Mouse (Mus musculus): ENCODE measurements around the gene Traf7. TPM values are rescaled to one million over a fixed set of nuclear protein-coding genes. Genes with fewer than 3 reads are reported as not detected.
A peak's percentile ranks its signal among the peaks of the same experiment; 100 is the strongest.

The Traf7 gene
- polyA plus RNA-seq, 1 experiment from 2014 or later: 39.7 TPM

DNA sequence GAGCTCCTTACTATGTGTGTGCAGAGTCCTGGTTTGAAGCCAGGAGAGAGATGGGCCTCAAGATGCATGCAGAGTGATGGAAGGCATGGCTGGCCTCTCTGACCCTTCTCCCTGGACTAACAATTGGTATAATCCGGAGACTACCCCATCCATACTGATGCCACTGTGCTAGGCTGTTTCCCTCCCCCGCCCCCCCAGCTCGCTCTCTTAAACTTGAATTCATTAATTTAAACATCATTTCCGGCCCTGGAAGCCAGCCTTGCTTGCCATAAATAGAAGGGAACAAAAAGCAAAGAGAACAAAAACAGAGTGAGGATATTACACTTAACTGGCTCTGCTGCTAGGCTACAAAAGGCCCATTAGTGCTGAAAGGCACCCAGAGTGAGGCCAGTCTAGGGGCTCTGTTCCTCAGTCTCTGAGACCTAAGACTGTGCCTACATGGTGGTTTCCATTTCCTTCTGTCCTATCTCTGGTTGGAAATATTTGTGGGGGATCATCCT, 30.9 kb upstream of the Traf7 start:
- ATAC-seq: peak; percentile 39; the same call in 1 of the 2 replicates
- H3K9ac ChIP-seq (ENCODE audit: low read depth, low read length): no peak overlapping the region

DNA sequence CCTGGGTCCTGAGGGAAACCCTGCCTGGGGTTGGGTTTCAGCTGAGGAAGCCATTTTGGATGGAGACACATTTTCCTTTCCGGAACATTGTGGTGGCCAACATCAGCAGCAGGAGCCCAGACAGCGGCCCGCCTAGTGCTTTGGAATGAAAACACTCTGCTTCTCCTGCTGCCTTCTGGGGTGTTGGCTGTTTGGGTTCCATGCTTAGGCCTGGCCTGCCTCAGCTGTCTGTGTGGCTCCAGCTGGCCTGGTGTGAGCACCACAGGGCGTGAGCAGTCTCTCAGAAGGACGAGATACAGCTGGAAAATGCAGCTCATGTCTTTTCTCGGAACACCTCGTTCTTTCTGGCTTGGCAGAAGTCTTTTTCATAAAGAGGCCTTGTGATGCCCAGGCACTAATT, 29.4 kb upstream of the Traf7 start:
- no peak overlapping the region for H3K9ac ChIP-seq (ENCODE audit: low read depth, low read length)
- 70% methylated on average over 7 of the region's 7 CpGs for WGBS
- ATAC-seq: no peak
- no peak overlapping the region for H3K4me3 ChIP-seq (ENCODE audit: low read depth, low read length)
- no peak for TF ChIP-seq CTCF (IDR thresholded peaks at IDR 0.05; ENCODE audit: low read depth)
- H3K36me3 ChIP-seq (ENCODE audit: control insufficient read depth, insufficient read depth): no peaks in the 10 kb centered on the region
- H3K4me2 ChIP-seq (replicated peaks; ENCODE audit: low read depth): no peak overlapping the region
- no peaks in the 10 kb centered on the region for H3K4me1 ChIP-seq (replicated peaks; ENCODE audit: control insufficient read depth, insufficient read depth, low read length)
- no peaks in the 10 kb centered on the region for H3K27me3 ChIP-seq (replicated peaks; ENCODE audit: control insufficient read depth, insufficient read depth, low read length)
- H3K9me3 ChIP-seq (ENCODE audit: control insufficient read depth): no peaks in the 10 kb centered on the region
- no peak overlapping the region for H3K27ac ChIP-seq (ENCODE audit: low read depth, low read length)

More for the DNA sequence above, 30.9 kb upstream of the Traf7 start:
- WGBS: 61% methylated on average over 4 of the region's 4 CpGs
- no peaks in the 10 kb centered on the region for H3K36me3 ChIP-seq (ENCODE audit: control insufficient read depth, insufficient read depth)
- H3K4me3 ChIP-seq (ENCODE audit: low read depth, low read length): no peak overlapping the region
- no peak overlapping the region for H3K4me2 ChIP-seq (replicated peaks; ENCODE audit: low read depth)
- no peaks in the 10 kb centered on the region for H3K9me3 ChIP-seq (ENCODE audit: control insufficient read depth)
- H3K27ac ChIP-seq (ENCODE audit: low read depth, low read length): peak overlapping the region; percentile 76
- no peak for TF ChIP-seq CTCF (IDR thresholded peaks at IDR 0.05; ENCODE audit: low read depth)
- no peaks in the 10 kb centered on the region for H3K4me1 ChIP-seq (replicated peaks; ENCODE audit: control insufficient read depth, insufficient read depth, low read length)
- no peaks in the 10 kb centered on the region for H3K27me3 ChIP-seq (replicated peaks; ENCODE audit: control insufficient read depth, insufficient read depth, low read length)

DNA sequence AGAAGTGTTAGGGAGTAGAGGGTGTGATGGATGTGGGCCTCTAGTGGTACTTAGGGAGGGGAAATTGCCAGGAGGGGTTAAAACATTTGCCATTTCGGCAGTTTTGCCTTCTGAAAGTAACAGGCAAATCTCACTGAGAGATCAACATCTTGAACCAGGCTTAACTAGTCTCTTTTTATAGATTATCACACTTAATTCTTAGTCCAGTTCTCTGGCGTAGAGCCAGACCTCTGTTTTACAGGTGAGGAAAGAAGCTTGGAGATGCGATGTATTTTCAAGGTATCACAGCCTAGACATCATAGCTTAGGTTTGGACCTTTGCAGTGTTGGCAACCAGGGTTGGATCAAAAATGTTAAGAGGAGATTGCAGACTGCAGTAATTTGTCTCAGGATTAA, 23.3 kb upstream of the Traf7 start:
- 62% methylated on average over 3 of the region's 3 CpGs for WGBS
- Histone ChIP-seq H3K4me3 (ENCODE audit: low read depth, low read length) (peak overlapping the region; percentile 71), H3K4me1 (replicated peaks; ENCODE audit: control insufficient read depth, insufficient read depth, low read length) (peaks cover 4% of the 10 kb centered on the region; the same call in 1 of the 2 replicates), H3K36me3 (ENCODE audit: control insufficient read depth, insufficient read depth) (no peaks in the 10 kb centered on the region), H3K27ac (ENCODE audit: low read depth, low read length) (no peak overlapping the region), H3K4me2 (replicated peaks; ENCODE audit: low read depth) (peak overlapping the region; percentile 92), H3K27me3 (replicated peaks; ENCODE audit: control insufficient read depth, insufficient read depth, low read length) (no peaks in the 10 kb centered on the region), H3K9me3 (ENCODE audit: control insufficient read depth) (no peaks in the 10 kb centered on the region), H3K9ac (ENCODE audit: low read depth, low read length) (peak overlapping the region; percentile 82; the same call in 1 of the 2 replicates)
- ATAC-seq: no peak
- no peak for TF ChIP-seq CTCF (IDR thresholded peaks at IDR 0.05; ENCODE audit: low read depth)

DNA sequence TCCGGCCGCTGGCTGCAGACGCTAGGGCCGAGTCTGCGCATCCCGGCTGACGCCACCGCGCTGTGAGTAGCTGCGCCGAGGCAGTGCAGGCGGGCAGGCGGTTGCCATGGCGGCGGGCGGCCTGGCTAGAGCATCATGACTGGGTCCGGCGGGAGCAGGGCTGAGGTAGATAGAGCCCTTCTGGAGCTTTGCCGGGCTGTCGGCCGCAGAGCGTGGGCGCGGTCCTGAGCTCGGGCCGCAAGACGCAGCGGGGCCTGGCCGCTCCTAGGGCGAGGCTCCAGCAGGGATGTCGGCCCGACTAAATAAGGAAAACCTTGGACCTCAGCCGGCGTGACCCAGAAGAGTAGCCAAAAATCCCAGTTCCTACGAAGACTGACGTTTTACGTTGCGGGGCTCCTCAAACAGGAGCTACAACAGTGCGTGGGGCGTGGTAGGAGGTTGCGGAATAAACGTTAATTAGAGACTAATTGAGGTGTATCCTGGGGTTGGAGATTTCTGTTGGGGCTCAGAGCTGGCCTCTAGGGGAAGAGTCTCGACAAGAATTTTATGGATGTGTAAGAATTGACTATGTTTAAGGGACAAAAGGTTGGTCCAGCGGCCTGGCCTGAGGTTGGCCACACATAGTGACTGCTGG, 22.8 kb upstream of the Traf7 start:
- peak overlapping the region; percentile 71 for H3K4me3 ChIP-seq (ENCODE audit: low read depth, low read length)
- TF ChIP-seq CTCF (IDR thresholded peaks at IDR 0.05; ENCODE audit: low read depth): peak; percentile 32; the same call in 1 of the 2 replicates
- peak overlapping the region; percentile 92 for H3K4me2 ChIP-seq (replicated peaks; ENCODE audit: low read depth)
- peak; percentile 48; the same call in 1 of the 2 replicates for ATAC-seq
- no peaks in the 10 kb centered on the region for H3K27me3 ChIP-seq (replicated peaks; ENCODE audit: control insufficient read depth, insufficient read depth, low read length)
- H3K9me3 ChIP-seq (ENCODE audit: control insufficient read depth): no peaks in the 10 kb centered on the region
- H3K9ac ChIP-seq (ENCODE audit: low read depth, low read length): peak overlapping the region; percentile 82
- H3K36me3 ChIP-seq (ENCODE audit: control insufficient read depth, insufficient read depth): no peaks in the 10 kb centered on the region
- H3K27ac ChIP-seq (ENCODE audit: low read depth, low read length): peak overlapping the region; percentile 94
- H3K4me1 ChIP-seq (replicated peaks; ENCODE audit: control insufficient read depth, insufficient read depth, low read length): peaks cover 4% of the 10 kb centered on the region; the same call in 1 of the 2 replicates
- WGBS: under 1% methylated on average over 44 of the region's 44 CpGs

DNA sequence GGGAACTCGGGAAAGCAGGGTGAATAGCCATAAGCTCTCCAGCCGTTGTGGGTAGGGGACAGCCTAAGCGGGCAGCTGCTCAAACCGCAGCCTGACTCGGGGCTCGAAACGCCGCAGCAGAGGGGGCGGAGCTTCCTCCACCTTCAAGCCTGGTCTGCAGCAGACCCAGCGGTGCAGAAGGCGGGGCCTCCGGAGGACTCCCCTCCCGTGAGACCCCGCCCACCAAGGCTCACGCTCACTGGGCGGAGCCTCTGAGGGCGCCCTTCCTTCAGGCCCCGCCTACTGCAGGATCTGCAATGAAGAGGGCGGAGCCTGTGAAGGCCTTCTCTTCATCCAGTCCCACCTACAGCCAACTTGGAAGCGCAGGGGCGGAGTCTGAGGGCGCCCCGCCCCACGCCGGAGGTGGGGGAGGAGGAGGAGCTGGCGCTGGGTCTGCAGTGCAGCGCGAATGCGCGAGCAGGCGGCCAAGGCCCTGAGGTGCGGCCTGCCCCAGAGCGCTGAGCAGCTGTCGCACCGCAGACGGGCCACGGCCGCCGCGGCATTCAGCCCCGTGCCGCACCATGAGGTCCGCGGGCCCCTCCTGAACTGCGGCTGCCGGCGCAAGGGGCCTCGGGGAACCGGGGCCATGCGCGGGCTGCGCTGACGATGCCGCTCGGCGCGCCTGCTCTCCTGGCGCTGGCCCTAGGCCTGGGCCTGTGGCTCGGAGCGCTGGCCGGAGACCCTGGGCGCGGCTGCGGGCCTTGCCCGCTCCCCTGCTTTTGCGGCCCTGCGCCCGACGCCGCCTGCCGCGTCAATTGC, 22.1 kb upstream of the Traf7 start, which contains the start of gene Pkd1:
TSS of gene Pkd1 (plus strand) at position 217 of the 798 bp plus-strand sequence.
- under 1% methylated on average over 65 of the region's 72 CpGs for WGBS
- H3K27ac ChIP-seq (ENCODE audit: low read depth, low read length): peak within 1 kb of the TSS; percentile 94
- H3K4me2 ChIP-seq (replicated peaks; ENCODE audit: low read depth): peak within 1 kb of the TSS; percentile 92
- H3K9ac ChIP-seq (ENCODE audit: low read depth, low read length): peak within 1 kb of the TSS; percentile 82
- H3K9me3 ChIP-seq (ENCODE audit: control insufficient read depth): no peaks in the 10 kb centered on the region
- peak; percentile 13 for TF ChIP-seq CTCF (IDR thresholded peaks at IDR 0.05; ENCODE audit: low read depth)
- no peaks in the 10 kb centered on the region for H3K36me3 ChIP-seq (ENCODE audit: control insufficient read depth, insufficient read depth)
- no peaks in the 10 kb centered on the region for H3K27me3 ChIP-seq (replicated peaks; ENCODE audit: control insufficient read depth, insufficient read depth, low read length)
- H3K4me3 ChIP-seq (ENCODE audit: low read depth, low read length): peak within 1 kb of the TSS; percentile 71
- peak; percentile 96 for ATAC-seq
- H3K4me1 ChIP-seq (replicated peaks; ENCODE audit: control insufficient read depth, insufficient read depth, low read length): peaks cover 4% of the 10 kb centered on the region; the same call in 1 of the 2 replicates

All from intestine, postnatal 0 days (tissue).